Comparison of ENCODE assay signal across 11 mouse cellular contexts in the genomic region with DNA sequence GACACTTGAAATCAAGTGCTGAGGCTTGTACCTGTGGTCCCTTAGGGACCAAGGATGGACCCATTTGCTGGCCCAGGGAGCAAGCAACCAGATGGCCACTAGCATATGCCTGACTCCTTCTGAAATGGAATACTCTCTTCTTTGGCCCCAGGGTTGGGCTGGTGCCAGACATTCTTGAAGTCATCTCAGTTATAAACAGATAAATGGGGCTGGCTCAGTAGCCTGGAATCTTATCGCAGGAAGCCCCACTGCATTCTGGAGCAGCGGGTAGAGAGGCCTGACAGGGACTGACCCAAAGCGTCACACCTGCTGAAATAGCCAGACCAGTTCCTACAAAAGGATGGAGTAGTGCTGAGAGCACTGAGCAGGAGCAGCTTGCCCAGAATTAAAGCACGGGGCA. TPM values are rescaled to one million over a fixed set of nuclear protein-coding genes. Genes with fewer than 3 reads are reported as not detected.
DNase-seq lines count a peak whose midpoint lies in the region; ATAC-seq lines count a peak whose summit lies in the region.
"Had no signal": no experiment of that assay in that cellular context is flagged by ENCODE, and none has a peak within 500 bp of the region (broad histone marks: within the 10 kb centered on the region; RNA-seq: fewer than 3 reads in every experiment).

No protein-coding gene starts in this region.

- H3K4me2 ChIP-seq in midbrain, embryonic 15.5 days = no peak overlapping the region
- H3K4me2 ChIP-seq: hindbrain, embryonic 15.5 days; neural tube, embryonic 12.5 days had no signal

- H3K27me3 ChIP-seq in midbrain, embryonic 15.5 days (replicated peaks) = no peaks in the 10 kb centered on the region
- H3K27me3 ChIP-seq: hindbrain, embryonic 15.5 days; neural tube, embryonic 12.5 days had no signal

- H3K4me3 ChIP-seq in midbrain, embryonic 15.5 days = no peak overlapping the region
- H3K4me3 ChIP-seq: hindbrain, embryonic 15.5 days; neural tube, embryonic 12.5 days had no signal

- ATAC-seq in midbrain, embryonic 15.5 days (replicated peaks) = no peak
- ATAC-seq: forebrain, embryonic 14.5 days had no signal

- no peak overlapping the region for H3K9ac ChIP-seq in midbrain, embryonic 15.5 days
- H3K9ac ChIP-seq: hindbrain, embryonic 15.5 days; neural tube, embryonic 12.5 days had no signal

- DNase-seq in gastrocnemius, postnatal 14 days = peak; percentile 43
- no peak for DNase-seq in gastrocnemius, adult 18-20 months (ENCODE audit: low spot score)
- DNase-seq in ovary, adult 18-20 months (ENCODE audit: low spot score) = peak; percentile 16
- no peak for DNase-seq in ovary, postnatal 14 days (ENCODE audit: low spot score)
- DNase-seq in heart, postnatal 14 days = peak; percentile 13 to 46
- DNase-seq in lung, postnatal 36 days = peak; percentile 44
- DNase-seq in thymus, postnatal 14 days = no peak

- 96% methylated on average over 4 of the region's 4 CpGs for WGBS in midbrain, embryonic 15.5 days

- no peaks in the 10 kb centered on the region for H3K4me1 ChIP-seq in midbrain, embryonic 15.5 days
- H3K4me1 ChIP-seq: hindbrain, embryonic 15.5 days; neural tube, embryonic 12.5 days had no signal

- no peak overlapping the region for H3K27ac ChIP-seq in midbrain, embryonic 15.5 days
- H3K27ac ChIP-seq: hindbrain, embryonic 15.5 days; neural tube, embryonic 12.5 days had no signal

- no peaks in the 10 kb centered on the region for H3K9me3 ChIP-seq in midbrain, embryonic 15.5 days
- H3K9me3 ChIP-seq: hindbrain, embryonic 15.5 days; neural tube, embryonic 12.5 days had no signal

- intact Hi-C loops in gastrocnemius, postnatal 14 days (cut with DNase I; ENCODE audit: low total_unique reads) = no loop called here
- intact Hi-C loops in heart, postnatal 14 days (cut with DNase I) = no loop called here

- H3K36me3 ChIP-seq in midbrain, embryonic 15.5 days (replicated peaks) = peaks cover 19% of the 10 kb centered on the region

RNA-seq across cellular contexts. Expression of gene N6amt1, which starts 10.2 kb away (rescaled TPM):
- total RNA-seq in gastrocnemius, postnatal 14 days (2021) = 10 to 100 TPM in 1 of 2 experiments, 1 to 10 TPM in 1; 9.5 to 10.3 TPM
- total RNA-seq in gastrocnemius, adult 18-20 months (2021) = 10 to 100 TPM in 1 of 2 experiments, 1 to 10 TPM in 1; 8.0 to 10.1 TPM
- 10 to 100 TPM; 16.3 to 17.5 TPM for total RNA-seq in heart, postnatal 14 days (2021)
- polyA plus RNA-seq in midbrain, embryonic 15.5 days (2015; fragmentation: Nextera tagmentation; extraction: Ambion mirVana) = 20.7 and 21.9 TPM in 2 replicates

Comparison
In these comparisons a context has a peak if more than half of its experiments do, and no peak if none do; other contexts are left out.
1. DNase-seq: peak in gastrocnemius, postnatal 14 days (single experiment), ovary, adult 18-20 months (single experiment), heart, postnatal 14 days (2 of 2) and lung, postnatal 36 days (single experiment); none in gastrocnemius, adult 18-20 months (single experiment), ovary, postnatal 14 days (single experiment) and thymus, postnatal 14 days (single experiment).